Mouse (Mus musculus) urinary bladder, postnatal 36 days (tissue): ENCODE results near the gene Agpat2.

Source experiments
- DNase-seq, 2 experiments: peaks; one replicate each; pipeline ENCODE4 v3.0.0; 2022; ENCODE audit warnings: low spot score in 2 of 2, mixed read lengths in 1 of 2

Agpat2 gene

GRCm38 (mm10) chr2:26575378-26575777, 28.8 kb downstream of the Agpat2 start:
- no peak for DNase-seq

DNA sequence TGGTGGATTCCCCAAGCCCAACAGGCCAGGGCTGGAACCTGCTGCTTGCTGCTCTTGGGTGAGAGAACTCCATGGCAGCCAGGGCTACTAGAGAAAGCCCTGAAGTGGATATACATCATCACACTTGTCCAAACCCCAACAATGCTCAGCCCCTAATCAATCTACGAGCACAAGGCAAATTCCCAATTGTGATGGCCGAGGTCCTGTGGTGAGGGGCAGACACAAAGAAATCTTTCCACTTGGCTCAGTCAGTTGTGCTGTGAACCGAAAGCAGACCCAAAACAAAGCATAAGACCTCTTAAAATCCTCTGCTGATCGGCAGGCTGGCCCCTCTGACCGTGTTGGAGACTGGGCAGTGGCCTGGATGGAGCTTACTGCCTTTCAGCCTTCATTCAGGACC, 29.4 kb downstream of the Agpat2 start:
- DNase-seq: no peak

GRCm38 (mm10) chr2:26573807-26574206, 30.4 kb downstream of the Agpat2 start:
- no peak for DNase-seq

DNA sequence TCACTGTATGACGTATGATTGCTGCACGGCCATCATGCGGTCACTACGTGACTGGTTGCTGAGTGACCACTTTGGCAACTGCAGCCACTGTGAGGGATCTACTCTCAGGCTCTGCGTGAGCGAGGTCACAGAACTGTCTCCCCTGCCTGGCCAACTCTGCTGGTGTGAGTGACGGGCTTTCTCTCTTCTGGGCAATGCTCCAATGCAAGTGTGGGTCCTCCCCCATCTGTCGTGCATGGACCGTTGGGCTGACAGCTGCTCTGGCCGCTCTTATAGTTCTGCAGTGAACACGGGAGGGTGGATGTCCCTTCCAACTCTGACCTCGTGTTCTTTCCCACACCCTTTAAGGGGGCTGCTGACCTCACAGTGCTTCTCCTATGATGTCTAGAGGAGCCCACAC, 30.8 kb downstream of the Agpat2 start:
- DNase-seq: no peak

DNA sequence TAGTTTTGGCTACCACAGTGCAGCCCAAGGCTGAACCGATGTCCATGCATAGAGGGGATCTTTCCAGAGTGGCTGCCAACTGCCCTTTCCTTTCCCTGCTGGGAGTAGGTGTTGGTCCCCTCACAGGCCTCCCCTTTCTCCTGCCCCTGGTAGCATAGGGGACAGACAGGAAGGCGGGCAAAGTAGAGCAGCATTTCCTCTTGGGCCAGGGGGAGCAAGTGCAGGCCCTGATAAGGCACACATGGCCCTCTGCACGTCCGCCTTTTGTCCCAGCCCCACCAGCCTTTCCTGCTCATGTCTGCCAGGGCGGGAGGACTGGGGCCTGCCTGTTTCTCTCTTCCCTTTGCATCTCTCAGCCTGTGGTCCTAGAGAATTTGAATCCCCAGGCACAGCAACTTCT, 32.4 kb downstream of the Agpat2 start:
- DNase-seq: no peak

- DNase-seq: no peak
Measured at GRCm38 (mm10) chr2:26571400-26571799, 32.8 kb downstream of the Agpat2 start.

DNA sequence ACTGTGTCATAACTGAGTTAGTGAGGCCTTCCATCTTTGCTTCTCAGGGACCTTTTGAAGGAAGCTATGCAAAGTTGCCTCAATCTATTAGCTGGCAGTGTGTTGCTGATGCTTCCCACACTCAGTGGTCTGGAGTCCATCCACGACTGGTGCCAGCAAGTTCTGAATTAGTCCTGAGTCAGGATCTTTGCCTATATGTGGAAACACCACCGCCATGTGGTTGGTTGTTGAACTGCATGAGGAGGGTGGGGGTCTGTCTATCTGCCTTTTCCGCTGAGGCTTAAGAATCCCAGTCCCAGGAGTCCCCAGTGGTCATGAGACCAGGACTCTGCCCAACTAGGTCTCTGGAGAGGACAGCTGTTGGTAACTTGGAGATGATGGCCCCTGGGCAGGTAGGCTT, 34.2 kb downstream of the Agpat2 start:
- no peak for DNase-seq

- peak in 1 of 2 experiments; percentile 56 for DNase-seq
Measured at GRCm38 (mm10) chr2:26566221-26566620, 38.0 kb downstream of the Agpat2 start.

GRCm38 (mm10) chr2:26561351-26562016, 42.7 kb downstream of the Agpat2 start:
- no peak for DNase-seq

GRCm38 (mm10) chr2:26560506-26560905, 43.7 kb downstream of the Agpat2 start:
- no peak for DNase-seq

DNA sequence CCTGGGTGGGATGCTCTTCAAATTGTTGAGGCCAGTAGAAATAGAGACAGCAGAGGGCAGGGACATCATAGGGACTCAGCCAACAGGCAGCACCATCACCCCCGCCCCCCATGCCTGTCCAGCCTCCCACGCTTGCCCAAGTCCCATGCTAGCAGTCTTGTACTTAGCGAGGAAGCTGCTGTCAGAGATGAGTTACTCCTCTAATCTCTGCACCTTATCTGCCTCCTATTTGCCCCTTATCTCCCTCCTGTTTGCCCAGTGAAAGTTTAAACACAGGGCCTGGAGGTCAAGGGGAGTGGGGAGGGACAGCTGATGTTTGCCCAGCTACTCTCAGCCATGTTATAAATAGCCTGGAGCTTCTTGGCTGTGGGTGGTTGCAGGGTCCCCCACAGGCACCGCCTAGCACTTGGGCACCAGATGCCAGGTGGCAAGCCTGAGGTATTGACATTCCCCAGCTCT, 47.7 kb downstream of the Agpat2 start:
- DNase-seq: peak; percentile 56 to 63

- DNase-seq: peak in 1 of 2 experiments; percentile 72
Measured at GRCm38 (mm10) chr2:26555076-26555475, 49.1 kb downstream of the Agpat2 start.

GRCm38 (mm10) chr2:26553904-26554303, 50.3 kb downstream of the Agpat2 start:
- peak; percentile 73 to 84 for DNase-seq

GRCm38 (mm10) chr2:26552066-26552465, 52.2 kb downstream of the Agpat2 start:
- no peak for DNase-seq

DNA sequence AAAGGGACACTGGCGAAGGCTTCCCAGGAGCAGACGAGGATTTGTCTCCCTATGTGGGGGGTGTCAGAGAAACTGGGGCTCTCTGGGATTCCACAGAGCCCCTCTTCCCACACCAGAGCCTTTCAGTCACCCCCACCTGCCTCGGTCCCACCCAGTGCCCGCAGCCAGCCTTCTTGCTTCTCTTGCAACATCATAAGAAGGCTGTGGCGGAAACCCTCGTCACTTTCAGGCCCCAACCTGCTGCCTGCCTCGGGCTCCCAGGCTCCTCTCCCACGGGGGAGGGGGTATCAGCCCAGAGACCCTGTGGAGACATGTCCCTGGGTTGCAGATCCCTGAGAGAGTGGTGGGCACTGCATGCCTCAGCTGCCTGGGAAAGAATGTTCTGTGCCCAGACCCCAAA, 52.8 kb downstream of the Agpat2 start:
- DNase-seq: peak in 1 of 2 experiments; percentile 68

DNA sequence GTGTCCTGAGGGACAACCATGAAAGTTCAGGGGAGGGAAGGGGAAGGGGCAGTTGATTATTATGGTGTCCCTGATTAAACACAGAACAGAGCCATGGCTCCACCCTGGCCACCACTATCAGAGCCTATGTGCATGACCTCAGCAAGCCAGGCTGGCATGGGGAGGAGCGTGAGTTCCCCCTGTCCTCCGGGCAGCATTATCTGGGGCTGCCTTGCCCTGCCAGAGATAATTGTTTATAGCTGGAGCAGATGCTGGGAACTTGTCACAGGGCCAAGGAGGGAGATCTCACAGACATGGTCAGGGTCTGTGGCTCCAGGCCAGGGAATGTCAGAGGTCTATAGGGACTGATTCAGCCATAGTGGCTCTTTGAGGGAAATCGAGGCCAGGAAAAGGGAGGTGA, 53.4 kb downstream of the Agpat2 start:
- DNase-seq: no peak

DNA sequence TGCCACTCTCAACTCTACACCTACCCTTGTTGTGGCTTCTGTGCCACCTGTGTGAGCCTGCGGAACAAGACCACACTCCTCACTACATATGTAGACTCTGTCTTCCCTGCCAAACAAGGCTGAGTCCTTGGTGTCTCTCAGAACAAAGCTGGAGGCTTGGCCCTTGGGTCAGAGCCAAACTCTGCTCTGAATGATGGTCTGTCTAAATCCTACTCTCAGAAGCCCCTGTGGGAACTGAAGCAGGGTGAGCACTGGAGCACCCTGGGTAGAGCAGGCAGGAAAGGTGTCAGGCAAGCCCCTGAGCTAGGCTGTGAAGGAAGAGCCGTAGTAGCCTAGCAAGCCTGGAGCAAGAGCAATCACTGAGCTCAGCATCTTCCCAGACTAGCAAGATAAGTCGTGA, 54.0 kb downstream of the Agpat2 start:
- no peak for DNase-seq

DNA sequence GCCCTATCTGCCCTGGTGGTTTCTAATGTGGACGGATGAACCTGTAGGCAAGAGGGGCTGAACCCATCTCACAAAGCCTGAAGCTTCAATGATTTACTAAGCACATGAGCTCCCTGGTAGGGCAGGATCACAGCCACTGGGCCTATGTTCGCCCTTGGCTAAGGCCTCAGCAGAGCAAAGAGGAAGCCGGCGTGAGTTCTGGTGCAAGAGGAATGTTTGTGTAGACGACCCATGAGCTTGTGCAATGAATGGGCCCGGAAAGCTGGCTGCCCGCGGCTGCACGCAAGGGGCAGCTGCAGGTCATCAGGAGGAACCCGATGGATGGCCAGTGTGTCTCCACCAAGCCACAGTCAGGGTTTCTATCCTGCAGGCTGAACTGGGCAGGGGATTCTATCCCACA, 54.4 kb downstream of the Agpat2 start:
- DNase-seq: peak in 1 of 2 experiments; percentile 69

GRCm38 (mm10) chr2:26547481-26547880, 56.7 kb downstream of the Agpat2 start:
- no peak for DNase-seq

DNA sequence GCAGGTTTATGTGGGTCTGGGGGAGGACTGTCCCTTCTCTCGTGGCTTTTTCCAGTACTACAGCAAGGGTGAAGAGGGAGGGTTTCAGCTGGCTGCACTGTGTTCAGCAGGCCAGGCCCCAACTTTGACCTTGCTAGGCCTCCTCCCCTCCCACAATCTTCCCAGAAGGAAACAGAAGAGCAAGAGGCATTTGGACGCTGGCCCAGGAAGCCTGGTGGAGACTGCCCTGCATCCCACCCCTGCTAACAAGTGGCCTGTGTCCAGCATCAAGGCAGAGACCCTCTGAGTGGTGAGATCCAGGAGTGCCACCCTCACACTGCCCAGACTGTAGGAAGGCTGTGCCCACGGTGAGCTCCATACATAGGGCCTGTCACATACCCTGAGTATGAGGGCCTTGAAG, 60.0 kb downstream of the Agpat2 start:
- no peak for DNase-seq

DNA sequence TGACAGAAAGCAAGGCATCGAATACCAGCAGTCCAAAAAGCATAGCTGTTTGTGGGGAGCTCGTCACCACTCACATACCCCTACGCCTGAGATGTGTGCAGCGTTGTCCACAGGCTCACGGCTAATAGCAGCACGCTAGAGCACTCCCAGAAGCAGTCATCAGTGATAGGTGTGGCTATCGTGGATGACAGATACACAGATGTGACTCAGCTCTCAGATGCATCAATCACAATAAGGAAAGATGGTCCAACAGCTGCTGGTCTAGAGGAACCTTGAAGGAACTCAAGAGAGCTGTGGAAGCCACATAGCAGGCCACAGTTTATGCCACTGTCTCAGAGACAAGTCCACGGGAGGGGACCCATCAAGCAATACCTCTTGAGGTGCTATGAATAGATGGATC, 60.4 kb downstream of the Agpat2 start:
- no peak for DNase-seq

GRCm38 (mm10) chr2:26543155-26543554, 61.1 kb downstream of the Agpat2 start:
- DNase-seq: no peak
